Mouse (Mus musculus): ENCODE results near the gene Krt25.
A peak's percentile ranks its signal among the peaks of the same experiment; 100 is the strongest.

Gene Krt25

GRCm38 (mm10) chr11:99322851-99323250 is at the start of gene Krt25:
Krt25 (minus strand) TSS chr11:99322951.
- DNase-seq (ENCODE audit: inconsistent ontology term) = no peak

GRCm38 (mm10) chr11:99369853-99370451 is 47.2 kb upstream of the Krt25 start:
- DNase-seq (ENCODE audit: inconsistent ontology term) = peak; percentile 7

GRCm38 (mm10) chr11:99369229-99369628 is 46.5 kb upstream of the Krt25 start:
- DNase-seq (ENCODE audit: inconsistent ontology term) = no peak

- DNase-seq (ENCODE audit: inconsistent ontology term) = no peak
Measured at GRCm38 (mm10) chr11:99366791-99367190, 44.0 kb upstream of the Krt25 start.

DNA sequence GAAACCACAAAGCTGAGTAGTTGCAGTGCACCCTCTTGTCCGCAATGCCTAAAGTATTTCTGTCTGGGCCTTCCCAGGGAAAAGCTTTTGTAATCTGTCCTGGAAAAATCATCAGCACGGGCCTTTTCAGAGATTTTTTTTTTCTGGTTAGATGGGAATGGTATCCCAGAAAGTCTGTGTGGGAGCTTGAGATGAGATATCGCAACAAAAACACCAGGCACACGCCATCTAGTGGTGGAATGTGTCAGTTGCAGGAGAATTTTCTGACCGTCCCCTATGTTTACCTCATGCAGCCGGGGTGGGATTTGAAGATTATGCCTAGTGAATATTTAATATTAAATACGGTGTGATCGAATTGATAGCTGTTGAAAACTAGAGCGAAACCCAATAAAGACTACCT is 41.7 kb upstream of the Krt25 start:
- DNase-seq (ENCODE audit: inconsistent ontology term) = peak; percentile 18

- DNase-seq (ENCODE audit: inconsistent ontology term) = no peak
Measured at GRCm38 (mm10) chr11:99361423-99361822, 38.7 kb upstream of the Krt25 start.

- DNase-seq (ENCODE audit: inconsistent ontology term) = no peak
Measured at GRCm38 (mm10) chr11:99351004-99351403, 28.3 kb upstream of the Krt25 start, which contains the start of gene Krt27. Krt27 (minus strand) TSS chr11:99351104.

- no peak for DNase-seq (ENCODE audit: inconsistent ontology term)
Measured at GRCm38 (mm10) chr11:99339299-99339847, 16.6 kb upstream of the Krt25 start.

DNA sequence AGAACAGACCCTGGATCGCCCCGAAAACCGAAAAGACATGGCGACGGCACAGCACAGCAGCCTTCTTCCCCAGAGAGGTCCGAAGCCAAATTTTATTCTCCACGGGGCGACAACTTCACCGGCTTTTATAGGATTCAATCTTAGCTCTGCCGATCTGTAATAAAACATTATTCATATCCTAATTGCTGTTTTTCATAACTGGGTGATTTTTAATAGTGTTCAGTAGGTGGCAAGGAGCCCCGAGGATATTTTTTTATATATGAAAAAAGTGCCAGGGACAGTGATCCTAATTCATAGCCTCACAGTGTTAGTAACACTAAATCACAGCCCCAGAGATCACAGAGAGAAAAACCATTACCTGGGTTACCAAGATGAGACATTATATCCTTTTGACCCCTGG is 15.1 kb upstream of the Krt25 start, which contains the start of gene Krt26:
TSS of gene Krt26 (minus strand) at position 101 of the 400 bp plus-strand sequence.
- no peak for DNase-seq (ENCODE audit: inconsistent ontology term)

GRCm38 (mm10) chr11:99333426-99333825 is 10.7 kb upstream of the Krt25 start:
- DNase-seq (ENCODE audit: inconsistent ontology term) = no peak

GRCm38 (mm10) chr11:99329655-99330054 is 6.9 kb upstream of the Krt25 start:
- DNase-seq (ENCODE audit: inconsistent ontology term) = no peak

- no peak for DNase-seq (ENCODE audit: inconsistent ontology term)
Measured at GRCm38 (mm10) chr11:99321094-99321493, 1.7 kb downstream of the Krt25 start.

DNA sequence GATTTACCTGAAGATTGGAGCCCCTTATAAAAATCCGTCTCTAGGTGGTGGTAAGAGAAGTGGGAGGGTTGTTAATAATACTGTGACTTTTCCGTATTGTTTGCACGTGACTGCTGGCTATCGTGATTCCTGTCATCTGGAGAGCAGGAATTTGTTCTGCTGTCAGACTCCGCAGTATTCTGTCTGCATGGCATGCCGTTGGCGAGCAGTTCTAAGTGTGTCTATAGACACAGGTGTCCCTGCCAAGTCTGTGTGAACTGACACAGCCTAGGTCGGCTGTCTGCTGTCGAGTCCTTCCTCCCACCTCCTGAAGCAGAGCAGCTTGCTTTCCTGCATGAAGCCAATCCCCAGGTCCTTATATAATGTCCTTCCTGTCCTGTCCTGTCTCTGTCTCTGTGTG is 3.6 kb downstream of the Krt25 start:
- DNase-seq (ENCODE audit: inconsistent ontology term) = no peak

DNA sequence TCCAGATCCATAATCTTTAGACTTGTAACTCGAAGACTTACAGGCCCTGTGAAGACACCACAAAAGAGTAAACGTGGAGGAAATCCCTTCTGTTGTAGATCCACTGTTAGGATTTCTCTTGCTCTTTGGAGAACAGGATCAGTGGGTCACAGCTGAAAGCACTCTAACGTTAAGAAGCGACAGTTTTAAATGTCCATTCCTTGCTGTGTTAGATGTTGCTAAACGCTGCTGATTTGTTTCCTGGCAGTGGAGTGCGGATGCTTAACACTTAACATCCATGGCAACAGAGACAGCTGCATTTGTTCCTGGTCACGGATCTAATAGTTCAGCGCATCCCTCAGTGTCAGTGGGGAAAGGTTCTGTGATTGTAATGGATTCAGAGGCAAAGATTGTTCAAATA is 6.2 kb downstream of the Krt25 start:
- no peak for DNase-seq (ENCODE audit: inconsistent ontology term)

GRCm38 (mm10) chr11:99314594-99314993 is 8.2 kb downstream of the Krt25 start:
- no peak for DNase-seq (ENCODE audit: inconsistent ontology term)

DNA sequence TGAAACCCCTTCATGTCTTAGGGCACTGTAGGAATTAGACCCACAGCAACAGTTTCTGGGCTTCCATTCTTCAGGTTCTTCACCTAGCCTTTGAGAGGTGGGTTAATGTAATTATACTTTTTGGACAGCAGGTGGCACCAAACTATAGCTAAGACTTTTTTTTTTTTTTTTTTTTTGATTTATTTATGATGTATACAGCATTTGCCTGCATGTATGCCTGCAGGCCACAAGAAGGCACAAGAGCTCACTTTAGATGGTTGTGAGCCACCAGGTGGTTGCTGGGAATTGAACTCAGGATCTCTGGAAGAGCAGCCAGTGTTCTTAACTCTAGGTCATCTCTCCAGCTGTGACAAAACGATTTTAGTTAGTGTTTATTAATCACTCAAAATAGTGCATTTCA is 11.9 kb downstream of the Krt25 start:
- no peak for DNase-seq (ENCODE audit: inconsistent ontology term)

GRCm38 (mm10) chr11:99307579-99307978 is 15.2 kb downstream of the Krt25 start:
- peak; percentile 32 for DNase-seq (ENCODE audit: inconsistent ontology term)

DNA sequence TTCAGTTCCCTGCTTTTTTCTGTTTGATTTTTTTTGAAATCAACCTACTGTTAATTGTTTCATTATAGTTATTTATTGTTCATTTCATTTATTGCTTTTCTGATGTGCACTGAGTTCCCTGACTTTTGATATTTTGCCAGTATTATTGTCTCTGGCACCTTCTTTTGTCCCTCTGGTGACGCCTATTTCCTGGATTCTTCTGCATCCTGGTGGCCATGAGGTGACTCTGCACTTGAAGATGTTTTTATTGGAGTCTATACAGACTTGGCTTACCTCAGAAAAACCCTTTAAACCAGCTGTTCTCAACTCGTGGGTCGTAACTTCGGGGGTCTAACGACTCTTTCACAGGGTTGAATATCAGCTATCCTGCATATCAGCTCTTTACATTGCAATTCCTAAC is 27.7 kb downstream of the Krt25 start:
- DNase-seq (ENCODE audit: inconsistent ontology term) = no peak

DNA sequence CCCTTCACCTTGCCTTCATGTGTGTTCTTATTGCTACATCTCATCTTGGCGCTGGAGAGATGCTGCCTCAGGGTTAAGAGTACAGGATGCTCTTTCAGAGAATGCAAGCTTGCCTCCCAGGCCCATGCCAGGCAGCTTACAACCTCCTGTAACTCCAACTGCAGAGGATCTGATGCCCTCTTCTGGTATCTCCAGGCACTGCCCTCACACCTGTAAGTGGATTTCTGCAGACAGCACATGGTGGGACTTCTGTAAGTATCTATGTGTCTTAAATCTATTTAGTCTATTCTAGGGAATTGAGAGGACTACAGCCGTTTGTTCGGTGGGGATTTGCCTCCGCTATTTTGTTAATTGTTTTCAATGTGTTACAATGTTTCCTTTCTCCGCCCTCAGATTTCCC is 29.9 kb downstream of the Krt25 start:
- peak; percentile 14 for DNase-seq (ENCODE audit: inconsistent ontology term)

- DNase-seq (ENCODE audit: inconsistent ontology term) = no peak
Measured at GRCm38 (mm10) chr11:99284833-99285312, 37.9 kb downstream of the Krt25 start, which contains the start of gene Krt24. Krt24 (minus strand) TSS chr11:99285262.

DNA sequence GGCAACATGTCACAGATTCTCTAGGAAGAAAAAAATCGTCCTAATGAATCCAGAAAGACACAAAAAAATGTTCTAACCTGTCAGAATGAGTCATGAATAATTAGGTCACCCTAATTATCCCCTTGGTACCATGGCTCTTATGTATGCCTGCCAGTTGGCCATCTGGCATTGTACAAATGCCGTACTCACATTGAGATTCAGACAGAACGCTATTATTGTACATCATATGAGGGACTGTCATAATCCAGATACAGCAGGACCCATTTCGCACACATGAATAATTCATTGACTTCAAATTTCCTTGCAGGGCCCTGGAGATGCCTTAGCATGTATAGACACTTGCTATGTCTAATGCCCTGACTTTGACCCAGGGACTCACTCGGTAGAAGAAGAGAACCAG is 38.7 kb downstream of the Krt25 start:
- DNase-seq (ENCODE audit: inconsistent ontology term) = peak; percentile 79

- DNase-seq (ENCODE audit: inconsistent ontology term) = peak; percentile 21
Measured at GRCm38 (mm10) chr11:99283334-99283733, 39.4 kb downstream of the Krt25 start.

DNA sequence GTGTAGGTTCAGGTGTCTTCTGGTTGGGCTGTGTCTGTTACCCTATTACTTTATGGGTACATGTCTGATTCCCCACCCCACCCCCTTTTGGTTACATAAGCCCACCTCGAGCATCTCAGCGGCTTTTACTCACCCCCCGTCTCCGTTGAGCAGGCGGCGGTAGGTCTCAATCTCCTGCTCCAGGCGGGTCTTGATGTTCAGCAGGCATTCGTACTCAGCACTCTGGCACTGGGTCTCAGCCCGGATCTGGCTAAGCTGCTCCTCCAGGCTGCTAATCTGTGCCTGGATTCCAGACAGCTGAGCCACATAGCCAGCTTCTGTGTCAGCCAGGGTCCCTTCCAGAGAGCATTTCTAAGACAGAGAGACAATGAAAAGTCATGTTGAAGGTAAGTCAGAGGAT is 41.6 kb downstream of the Krt25 start:
- peak; percentile 25 for DNase-seq (ENCODE audit: inconsistent ontology term)

All from Muller cell, postnatal 12 days (primary cell).